Mouse (Mus musculus): ENCODE measurements at regions not wholly inside any gene's neighbourhood (a gene's known extent, or its start where the extent isn't known, plus 50 kb on each side); places are given as distances from the start of the nearest gene placed in this dataset.

GRCm38 (mm10) chr16:93358613-93359012, 245.2 kb downstream of the Setd4 start:
- Histone ChIP-seq H3K27ac (replicated peaks; ENCODE audit: low read depth, low read length) (no peak overlapping the region), H3K36me3 (ENCODE audit: control insufficient read depth, insufficient read depth, low read length) (no peaks in the 10 kb centered on the region), H3K27me3 (ENCODE audit: control insufficient read depth, insufficient read depth, low read length) (no peaks in the 10 kb centered on the region), H3K4me2 (replicated peaks; ENCODE audit: low read depth, low read length, severe bottlenecking) (no peak overlapping the region), H3K4me1 (ENCODE audit: control insufficient read depth, insufficient read depth, low read length) (no peaks in the 10 kb centered on the region), H3K9ac (ENCODE audit: low read depth, low read length, severe bottlenecking) (no peak overlapping the region), H3K4me3 (replicated peaks; ENCODE audit: low read length) (no peak overlapping the region), H3K9me3 (ENCODE audit: control insufficient read depth, low read length) (no peaks in the 10 kb centered on the region)
- WGBS, result 86% methylated on average over 6 of the region's 6 CpGs
- ATAC-seq (ENCODE audit: low FRiP score, low read depth), result no peak
- no peak for TF ChIP-seq POLR2A (IDR thresholded peaks at IDR 0.05; ENCODE audit: borderline replicate concordance, extremely low read depth, insufficient read depth, insufficient read length)
- DNase-seq (ENCODE audit: low spot score), result no peak

- H3K36me3 ChIP-seq (ENCODE audit: control insufficient read depth, insufficient read depth, low read length), result no peaks in the 10 kb centered on the region
- H3K9ac ChIP-seq (ENCODE audit: low read depth, low read length, severe bottlenecking), result no peak overlapping the region
- 74% methylated on average over 4 of the region's 4 CpGs for WGBS
- H3K4me1 ChIP-seq (ENCODE audit: control insufficient read depth, insufficient read depth, low read length), result no peaks in the 10 kb centered on the region
- H3K27me3 ChIP-seq (ENCODE audit: control insufficient read depth, insufficient read depth, low read length), result no peaks in the 10 kb centered on the region
- no peak for DNase-seq (ENCODE audit: low spot score)
- H3K4me2 ChIP-seq (replicated peaks; ENCODE audit: low read depth, low read length, severe bottlenecking), result no peak overlapping the region
- H3K4me3 ChIP-seq (replicated peaks; ENCODE audit: low read length), result no peak overlapping the region
- ATAC-seq (ENCODE audit: low FRiP score, low read depth), result no peak
- H3K9me3 ChIP-seq (ENCODE audit: control insufficient read depth, low read length), result no peaks in the 10 kb centered on the region
- no peak for TF ChIP-seq POLR2A (IDR thresholded peaks at IDR 0.05; ENCODE audit: borderline replicate concordance, extremely low read depth, insufficient read depth, insufficient read length)
- H3K27ac ChIP-seq (replicated peaks; ENCODE audit: low read depth, low read length), result no peak overlapping the region
These were observed 245.7 kb downstream of the Setd4 start for GRCm38 (mm10) chr16:93358166-93358565.

- no peaks in the 10 kb centered on the region for H3K4me1 ChIP-seq (ENCODE audit: control insufficient read depth, insufficient read depth, low read length)
- no peaks in the 10 kb centered on the region for H3K9me3 ChIP-seq (ENCODE audit: control insufficient read depth, low read length)
- no peaks in the 10 kb centered on the region for H3K27me3 ChIP-seq (ENCODE audit: control insufficient read depth, insufficient read depth, low read length)
- 85% methylated on average over 11 of the region's 11 CpGs for WGBS
- H3K4me3 ChIP-seq (replicated peaks; ENCODE audit: low read length), result no peak overlapping the region
- no peak for TF ChIP-seq POLR2A (IDR thresholded peaks at IDR 0.05; ENCODE audit: borderline replicate concordance, extremely low read depth, insufficient read depth, insufficient read length)
- H3K36me3 ChIP-seq (ENCODE audit: control insufficient read depth, insufficient read depth, low read length), result no peaks in the 10 kb centered on the region
- DNase-seq (ENCODE audit: low spot score), result no peak
- no peak for ATAC-seq (ENCODE audit: low FRiP score, low read depth)
- H3K27ac ChIP-seq (replicated peaks; ENCODE audit: low read depth, low read length), result no peak overlapping the region
- H3K9ac ChIP-seq (ENCODE audit: low read depth, low read length, severe bottlenecking), result no peak overlapping the region
- no peak overlapping the region for H3K4me2 ChIP-seq (replicated peaks; ENCODE audit: low read depth, low read length, severe bottlenecking)
These were observed 248.5 kb downstream of the Setd4 start for GRCm38 (mm10) chr16:93355204-93355899.

- Histone ChIP-seq H3K4me3 (replicated peaks; ENCODE audit: low read length) (no peak overlapping the region), H3K9me3 (ENCODE audit: control insufficient read depth, low read length) (no peaks in the 10 kb centered on the region), H3K27me3 (ENCODE audit: control insufficient read depth, insufficient read depth, low read length) (no peaks in the 10 kb centered on the region), H3K4me2 (replicated peaks; ENCODE audit: low read depth, low read length, severe bottlenecking) (no peak overlapping the region), H3K27ac (replicated peaks; ENCODE audit: low read depth, low read length) (no peak overlapping the region), H3K4me1 (ENCODE audit: control insufficient read depth, insufficient read depth, low read length) (no peaks in the 10 kb centered on the region), H3K9ac (ENCODE audit: low read depth, low read length, severe bottlenecking) (no peak overlapping the region), H3K36me3 (ENCODE audit: control insufficient read depth, insufficient read depth, low read length) (no peaks in the 10 kb centered on the region)
- 74% methylated on average over 6 of the region's 6 CpGs for WGBS
- DNase-seq (ENCODE audit: low spot score) (no peak), ATAC-seq (ENCODE audit: low FRiP score, low read depth) (no peak)
- no peak for TF ChIP-seq POLR2A (IDR thresholded peaks at IDR 0.05; ENCODE audit: borderline replicate concordance, extremely low read depth, insufficient read depth, insufficient read length)
These were observed 249.9 kb downstream of the Setd4 start for GRCm38 (mm10) chr16:93353971-93354370.

GRCm38 (mm10) chr16:93344555-93344954, 259.3 kb downstream of the Setd4 start:
- Histone ChIP-seq H3K4me2 (replicated peaks; ENCODE audit: low read depth, low read length, severe bottlenecking) (no peak overlapping the region), H3K27me3 (ENCODE audit: control insufficient read depth, insufficient read depth, low read length) (no peaks in the 10 kb centered on the region), H3K9me3 (ENCODE audit: control insufficient read depth, low read length) (no peaks in the 10 kb centered on the region), H3K9ac (ENCODE audit: low read depth, low read length, severe bottlenecking) (no peak overlapping the region), H3K4me3 (replicated peaks; ENCODE audit: low read length) (no peak overlapping the region), H3K4me1 (ENCODE audit: control insufficient read depth, insufficient read depth, low read length) (no peaks in the 10 kb centered on the region), H3K36me3 (ENCODE audit: control insufficient read depth, insufficient read depth, low read length) (no peaks in the 10 kb centered on the region), H3K27ac (replicated peaks; ENCODE audit: low read depth, low read length) (no peak overlapping the region)
- no peak for ATAC-seq (ENCODE audit: low FRiP score, low read depth)
- no peak for DNase-seq (ENCODE audit: low spot score)
- WGBS, result 76% methylated on average over 5 of the region's 5 CpGs
- no peak for TF ChIP-seq POLR2A (IDR thresholded peaks at IDR 0.05; ENCODE audit: borderline replicate concordance, extremely low read depth, insufficient read depth, insufficient read length)
